Mouse (Mus musculus): ENCODE measurements around the gene Zc2hc1c. TPM values are rescaled to one million over a fixed set of nuclear protein-coding genes. Genes with fewer than 3 reads are reported as not detected.

The Zc2hc1c gene
- polyA plus RNA-seq, 1 experiment from 2014 or later: 2.4 TPM

DNA sequence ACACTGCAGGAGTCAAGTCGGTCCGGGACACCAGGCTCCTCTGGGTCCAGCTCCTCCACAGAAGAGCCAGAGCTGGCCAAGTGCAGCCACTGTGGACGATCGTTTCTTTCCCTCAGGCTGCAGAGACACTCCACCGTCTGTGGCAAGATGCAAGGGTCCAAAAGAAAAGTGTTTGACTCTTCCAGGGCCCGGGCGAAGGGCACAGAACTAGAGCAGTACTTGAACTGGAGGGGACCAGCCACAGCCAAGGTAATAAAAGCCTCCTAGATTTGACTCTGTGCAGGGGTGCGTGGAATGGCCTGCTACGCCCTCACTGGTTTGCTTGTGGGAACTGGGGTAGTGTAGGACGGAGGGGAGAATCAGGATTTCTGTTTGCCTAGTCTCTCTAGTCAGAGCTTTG lies 2.2 kb downstream of the Zc2hc1c start:
- Histone ChIP-seq H3K4me3 (ENCODE audit: low read depth, low read length) (no peak overlapping the region), H3K9ac (ENCODE audit: low read depth, low read length) (no peak overlapping the region), H3K27me3 (ENCODE audit: control insufficient read depth, insufficient read depth, low read depth, low read length) (no peaks in the 10 kb centered on the region), H3K36me3 (ENCODE audit: control insufficient read depth, insufficient read depth, low read length) (no peaks in the 10 kb centered on the region), H3K27ac (ENCODE audit: low read length) (no peak overlapping the region), H3K4me2 (ENCODE audit: low read length) (no peak overlapping the region), H3K9me3 (replicated peaks; ENCODE audit: control insufficient read depth, low read length, poor library complexity, severe bottlenecking) (peaks cover 7% of the 10 kb centered on the region; the same call in 1 of the 2 replicates), H3K4me1 (ENCODE audit: control insufficient read depth, insufficient read depth, low read length) (0 out of 2 replicates have a peak, but pooled peaks cover 5% of the 10 kb centered on the region)
- ATAC-seq: no peak
- WGBS: 81% methylated on average over 10 of the region's 10 CpGs

DNA sequence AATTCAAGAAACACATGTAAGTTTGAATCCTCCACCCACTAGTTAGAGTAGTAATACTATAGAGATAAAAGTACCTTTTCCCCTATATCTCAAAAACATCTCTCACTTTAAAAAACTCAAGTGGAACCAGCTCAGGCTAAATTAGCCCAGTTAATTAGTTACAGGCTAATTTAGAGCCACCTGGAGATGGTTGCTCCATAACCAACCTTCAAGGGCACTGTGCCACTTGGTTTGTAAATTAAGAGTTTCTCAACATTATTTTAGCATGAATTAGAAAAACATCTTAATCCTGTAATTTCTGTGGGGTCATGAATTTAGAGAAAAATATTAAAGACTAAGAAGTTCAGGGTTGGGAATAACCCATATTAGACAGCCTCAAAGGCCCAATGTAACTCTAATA lies 3.1 kb downstream of the Zc2hc1c start:
- H3K9ac ChIP-seq (ENCODE audit: low read depth, low read length): no peak overlapping the region
- peaks cover 7% of the 10 kb centered on the region; the same call in 1 of the 2 replicates for H3K9me3 ChIP-seq (replicated peaks; ENCODE audit: control insufficient read depth, low read length, poor library complexity, severe bottlenecking)
- H3K27ac ChIP-seq (ENCODE audit: low read length): no peak overlapping the region
- H3K4me1 ChIP-seq (ENCODE audit: control insufficient read depth, insufficient read depth, low read length): 0 out of 2 replicates have a peak, but pooled peaks cover 5% of the 10 kb centered on the region
- no peak overlapping the region for H3K4me2 ChIP-seq (ENCODE audit: low read length)
- ATAC-seq: no peak
- no peaks in the 10 kb centered on the region for H3K27me3 ChIP-seq (ENCODE audit: control insufficient read depth, insufficient read depth, low read depth, low read length)
- no peak overlapping the region for H3K4me3 ChIP-seq (ENCODE audit: low read depth, low read length)
- H3K36me3 ChIP-seq (ENCODE audit: control insufficient read depth, insufficient read depth, low read length): no peaks in the 10 kb centered on the region

DNA sequence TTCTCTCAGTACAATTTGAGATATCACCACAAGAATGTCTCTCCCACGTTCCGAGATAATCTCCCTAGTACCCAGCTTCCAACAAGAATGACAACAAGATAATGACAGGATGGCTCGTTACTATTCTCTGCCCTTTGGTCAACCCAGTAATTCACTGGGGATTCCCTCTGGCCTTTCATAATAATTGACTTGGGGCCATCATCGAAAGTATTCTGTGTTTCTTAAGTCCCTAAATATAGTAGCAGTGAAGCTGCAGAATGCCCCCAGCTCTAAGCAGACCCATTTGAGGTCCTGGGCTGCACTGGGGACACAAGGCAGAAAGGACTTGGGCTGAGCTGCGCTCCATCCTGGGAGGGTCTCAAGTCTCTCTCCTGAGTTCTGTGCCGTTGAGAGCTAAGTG lies 3.9 kb downstream of the Zc2hc1c start:
- Histone ChIP-seq H3K4me2 (ENCODE audit: low read length) (no peak overlapping the region), H3K9ac (ENCODE audit: low read depth, low read length) (no peak overlapping the region), H3K27me3 (ENCODE audit: control insufficient read depth, insufficient read depth, low read depth, low read length) (no peaks in the 10 kb centered on the region), H3K36me3 (ENCODE audit: control insufficient read depth, insufficient read depth, low read length) (no peaks in the 10 kb centered on the region), H3K4me3 (ENCODE audit: low read depth, low read length) (no peak overlapping the region), H3K9me3 (replicated peaks; ENCODE audit: control insufficient read depth, low read length, poor library complexity, severe bottlenecking) (peaks cover 7% of the 10 kb centered on the region; the same call in 1 of the 2 replicates), H3K27ac (ENCODE audit: low read length) (no peak overlapping the region), H3K4me1 (ENCODE audit: control insufficient read depth, insufficient read depth, low read length) (0 out of 2 replicates have a peak, but pooled peaks cover 5% of the 10 kb centered on the region)
- WGBS: 81% methylated on average over 6 of the region's 6 CpGs
- no peak for ATAC-seq

DNA sequence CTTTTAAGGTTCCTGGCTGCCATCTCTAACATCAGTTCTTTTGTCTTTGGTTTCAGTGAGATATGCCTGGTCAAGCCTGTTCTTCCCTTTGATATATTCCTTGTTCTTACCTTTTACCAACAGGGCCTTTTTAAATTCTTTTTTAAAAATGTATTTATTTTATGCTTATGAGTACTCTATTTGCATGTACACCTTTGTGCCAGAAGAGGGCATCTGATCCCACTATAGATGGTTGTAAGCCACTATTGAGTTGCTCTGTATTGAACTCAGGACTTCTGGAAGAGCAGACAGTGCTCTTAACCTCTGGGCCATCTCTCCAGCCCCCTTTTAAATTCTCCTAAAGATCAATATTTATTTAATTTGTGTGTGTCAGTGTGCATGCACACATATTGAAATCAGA lies 4.5 kb downstream of the Zc2hc1c start:
- Histone ChIP-seq H3K36me3 (ENCODE audit: control insufficient read depth, insufficient read depth, low read length) (no peaks in the 10 kb centered on the region), H3K9me3 (replicated peaks; ENCODE audit: control insufficient read depth, low read length, poor library complexity, severe bottlenecking) (peaks cover 7% of the 10 kb centered on the region; the same call in 1 of the 2 replicates), H3K27ac (ENCODE audit: low read length) (no peak overlapping the region), H3K4me3 (ENCODE audit: low read depth, low read length) (no peak overlapping the region), H3K27me3 (ENCODE audit: control insufficient read depth, insufficient read depth, low read depth, low read length) (no peaks in the 10 kb centered on the region), H3K9ac (ENCODE audit: low read depth, low read length) (no peak overlapping the region), H3K4me2 (ENCODE audit: low read length) (no peak overlapping the region), H3K4me1 (ENCODE audit: control insufficient read depth, insufficient read depth, low read length) (0 out of 2 replicates have a peak, but pooled peaks cover 5% of the 10 kb centered on the region)
- ATAC-seq: no peak

DNA sequence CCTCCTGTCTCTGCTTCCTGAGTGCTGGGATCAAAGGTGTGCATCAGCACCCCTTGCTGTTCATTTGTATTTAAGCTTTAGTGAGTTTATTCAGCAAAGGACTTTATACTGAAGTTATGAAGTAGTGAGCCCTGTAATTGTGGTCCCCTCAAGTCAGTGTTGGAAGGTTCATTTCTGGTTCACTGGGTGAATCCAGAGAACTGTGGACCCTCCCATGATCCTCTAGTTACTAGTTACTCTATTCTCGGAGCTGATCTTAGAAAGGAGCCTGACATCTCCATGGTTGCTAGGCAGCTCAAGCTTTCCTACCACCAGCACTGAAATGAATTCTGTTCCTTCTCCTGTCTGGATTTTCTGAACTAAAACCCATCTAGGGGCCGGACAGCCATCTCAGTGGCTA lies 7.1 kb downstream of the Zc2hc1c start:
- peaks cover 2% of the 10 kb centered on the region; the same call in 1 of the 2 replicates for H3K36me3 ChIP-seq (ENCODE audit: control insufficient read depth, insufficient read depth, low read length)
- peaks cover 7% of the 10 kb centered on the region; the same call in 1 of the 2 replicates for H3K9me3 ChIP-seq (replicated peaks; ENCODE audit: control insufficient read depth, low read length, poor library complexity, severe bottlenecking)
- no peaks in the 10 kb centered on the region for H3K27me3 ChIP-seq (ENCODE audit: control insufficient read depth, insufficient read depth, low read depth, low read length)
- no peaks in the 10 kb centered on the region for H3K4me1 ChIP-seq (ENCODE audit: control insufficient read depth, insufficient read depth, low read length)
- H3K4me2 ChIP-seq (ENCODE audit: low read length): no peak overlapping the region
- no peak overlapping the region for H3K27ac ChIP-seq (ENCODE audit: low read length)
- 86% methylated on average over 2 of the region's 2 CpGs for WGBS
- no peak overlapping the region for H3K9ac ChIP-seq (ENCODE audit: low read depth, low read length)
- H3K4me3 ChIP-seq (ENCODE audit: low read depth, low read length): no peak overlapping the region
- ATAC-seq: no peak

DNA sequence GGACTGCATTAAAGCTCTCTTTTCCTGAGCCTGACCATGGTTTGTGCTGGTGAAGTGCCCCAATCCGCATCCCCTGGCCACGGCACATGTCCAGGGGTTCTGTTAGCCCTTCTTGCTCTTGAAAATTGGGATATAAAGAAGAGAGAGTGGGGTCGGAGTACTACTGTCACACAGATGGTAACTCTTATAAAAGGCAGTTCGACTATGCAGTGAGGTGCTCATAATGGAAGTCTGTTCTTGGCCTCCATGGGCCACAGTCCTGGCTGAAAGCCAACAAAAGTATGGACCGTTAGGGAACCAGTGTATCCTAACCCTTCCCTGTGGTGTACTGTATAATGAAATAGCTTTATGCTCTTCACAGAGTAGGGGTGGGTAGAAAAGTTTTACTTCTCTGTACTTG lies 8.5 kb downstream of the Zc2hc1c start:
- Histone ChIP-seq H3K4me3 (ENCODE audit: low read depth, low read length) (no peak overlapping the region), H3K27ac (ENCODE audit: low read length) (no peak overlapping the region), H3K4me1 (ENCODE audit: control insufficient read depth, insufficient read depth, low read length) (no peaks in the 10 kb centered on the region), H3K4me2 (ENCODE audit: low read length) (no peak overlapping the region), H3K9ac (ENCODE audit: low read depth, low read length) (no peak overlapping the region), H3K9me3 (replicated peaks; ENCODE audit: control insufficient read depth, low read length, poor library complexity, severe bottlenecking) (peaks cover 7% of the 10 kb centered on the region; the same call in 1 of the 2 replicates), H3K27me3 (ENCODE audit: control insufficient read depth, insufficient read depth, low read depth, low read length) (no peaks in the 10 kb centered on the region), H3K36me3 (ENCODE audit: control insufficient read depth, insufficient read depth, low read length) (peaks cover 15% of the 10 kb centered on the region)
- no peak for ATAC-seq
- 81% methylated on average over 5 of the region's 5 CpGs for WGBS

DNA sequence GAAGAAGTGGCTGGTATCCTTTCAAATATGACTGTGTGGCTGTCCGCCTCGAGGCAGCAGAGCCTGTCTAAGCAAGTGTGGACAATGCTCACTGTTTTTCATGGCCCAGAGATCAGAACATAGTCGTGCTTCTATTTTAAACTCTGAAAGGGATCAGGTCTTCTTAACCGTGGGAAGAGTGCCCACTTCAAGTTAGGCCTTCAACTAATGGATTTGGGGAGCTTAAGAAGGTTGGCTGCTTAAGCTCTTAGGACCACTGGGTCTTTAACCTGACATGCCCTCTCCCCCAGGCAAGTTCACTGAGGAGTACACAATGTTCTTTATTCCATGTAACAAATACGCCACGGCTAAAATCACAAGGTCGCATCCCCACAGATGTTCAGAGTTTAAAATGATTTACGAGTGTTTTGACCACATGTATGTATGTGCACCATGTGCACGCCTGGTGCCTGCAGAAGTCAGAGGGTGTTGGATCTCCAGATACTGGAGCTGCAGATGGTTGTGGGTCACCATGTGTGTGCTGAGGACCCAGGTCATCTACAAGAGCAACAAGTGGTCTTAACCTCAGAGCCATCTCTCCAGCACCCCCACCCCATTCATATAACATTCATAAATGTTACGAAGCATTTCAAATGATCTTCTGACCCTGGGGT lies 9.1 kb downstream of the Zc2hc1c start:
- Histone ChIP-seq H3K36me3 (ENCODE audit: control insufficient read depth, insufficient read depth, low read length) (peaks cover 16% of the 10 kb centered on the region), H3K4me2 (ENCODE audit: low read length) (no peak overlapping the region), H3K27me3 (ENCODE audit: control insufficient read depth, insufficient read depth, low read depth, low read length) (no peaks in the 10 kb centered on the region), H3K9ac (ENCODE audit: low read depth, low read length) (no peak overlapping the region), H3K4me3 (ENCODE audit: low read depth, low read length) (no peak overlapping the region), H3K4me1 (ENCODE audit: control insufficient read depth, insufficient read depth, low read length) (no peaks in the 10 kb centered on the region), H3K9me3 (replicated peaks; ENCODE audit: control insufficient read depth, low read length, poor library complexity, severe bottlenecking) (peaks cover 7% of the 10 kb centered on the region; the same call in 1 of the 2 replicates), H3K27ac (ENCODE audit: low read length) (no peak overlapping the region)
- ATAC-seq: no peak
- 68% methylated on average over 10 of the region's 10 CpGs for WGBS

DNA sequence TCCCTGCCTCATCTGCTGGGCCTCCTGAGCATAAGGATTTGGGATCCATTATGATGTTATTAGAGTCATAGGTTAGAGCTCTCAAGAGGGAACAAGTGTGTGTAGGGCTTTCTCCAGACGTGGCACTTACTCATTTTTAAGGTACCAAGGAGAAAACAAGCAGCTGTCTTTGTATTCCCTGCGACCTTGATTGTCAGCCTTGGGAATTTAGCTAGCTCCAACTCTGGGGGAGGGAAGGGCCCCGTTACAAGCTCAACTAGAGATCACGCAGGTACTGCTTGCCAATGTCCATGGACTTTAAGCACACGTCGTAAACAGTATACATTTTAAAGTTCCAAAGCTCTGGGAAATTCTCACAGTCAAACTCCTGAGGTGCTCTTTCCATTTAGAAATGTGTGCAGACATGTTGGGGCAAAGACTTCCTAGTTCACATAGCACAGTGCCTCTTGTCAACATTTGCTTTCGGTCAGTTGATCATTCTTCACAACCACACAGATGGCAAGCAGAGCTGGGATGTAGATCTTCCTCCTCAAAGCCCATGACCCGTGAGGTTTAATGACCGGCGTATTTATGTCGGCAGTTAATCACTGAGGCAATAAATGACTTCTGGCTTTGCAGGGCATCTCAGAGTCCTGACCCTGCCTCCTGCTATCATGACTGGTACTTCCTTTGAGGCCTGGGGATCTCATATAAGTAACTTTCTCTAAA lies 9.9 kb downstream of the Zc2hc1c start:
- H3K4me2 ChIP-seq (ENCODE audit: low read length): no peak overlapping the region
- peaks cover 18% of the 10 kb centered on the region for H3K36me3 ChIP-seq (ENCODE audit: control insufficient read depth, insufficient read depth, low read length)
- H3K4me3 ChIP-seq (ENCODE audit: low read depth, low read length): no peak overlapping the region
- H3K4me1 ChIP-seq (ENCODE audit: control insufficient read depth, insufficient read depth, low read length): no peaks in the 10 kb centered on the region
- no peak overlapping the region for H3K27ac ChIP-seq (ENCODE audit: low read length)
- no peaks in the 10 kb centered on the region for H3K27me3 ChIP-seq (ENCODE audit: control insufficient read depth, insufficient read depth, low read depth, low read length)
- no peak for ATAC-seq
- H3K9ac ChIP-seq (ENCODE audit: low read depth, low read length): no peak overlapping the region
- 92% methylated on average over 11 of the region's 11 CpGs for WGBS
- H3K9me3 ChIP-seq (replicated peaks; ENCODE audit: control insufficient read depth, low read length, poor library complexity, severe bottlenecking): peaks cover 7% of the 10 kb centered on the region; the same call in 1 of the 2 replicates

DNA sequence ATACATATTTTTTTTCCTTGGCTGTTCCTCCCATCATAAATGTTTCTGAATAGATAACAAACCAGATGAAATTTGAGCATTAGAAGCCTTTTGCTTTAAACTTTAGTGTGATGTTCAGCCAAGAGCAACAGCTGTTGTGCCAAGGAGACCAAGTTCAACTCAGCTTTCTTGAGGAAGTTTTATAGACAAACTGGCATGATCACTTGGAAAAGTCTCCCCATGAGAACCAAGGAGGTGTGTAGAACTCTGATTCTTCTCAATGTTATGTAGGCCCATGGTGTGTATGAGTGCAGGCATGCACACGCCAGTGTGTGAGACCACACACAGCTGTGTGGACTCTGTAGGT lies 10.4 kb downstream of the Zc2hc1c start:
- Histone ChIP-seq H3K4me3 (ENCODE audit: low read depth, low read length) (no peak overlapping the region), H3K27ac (ENCODE audit: low read length) (no peak overlapping the region), H3K36me3 (ENCODE audit: control insufficient read depth, insufficient read depth, low read length) (peaks cover 21% of the 10 kb centered on the region), H3K27me3 (ENCODE audit: control insufficient read depth, insufficient read depth, low read depth, low read length) (no peaks in the 10 kb centered on the region), H3K9ac (ENCODE audit: low read depth, low read length) (no peak overlapping the region), H3K4me2 (ENCODE audit: low read length) (no peak overlapping the region), H3K9me3 (replicated peaks; ENCODE audit: control insufficient read depth, low read length, poor library complexity, severe bottlenecking) (peaks cover 6% of the 10 kb centered on the region; the same call in 1 of the 2 replicates), H3K4me1 (ENCODE audit: control insufficient read depth, insufficient read depth, low read length) (no peaks in the 10 kb centered on the region)
- 92% methylated on average over 1 of the region's 1 CpGs for WGBS
- ATAC-seq: no peak
